Mouse (Mus musculus) midbrain, embryonic 13.5 days (tissue): ENCODE measurements around the gene Gng10. TPM values are rescaled to one million over a fixed set of nuclear protein-coding genes. Genes with fewer than 3 reads are reported as not detected.

Experiments used
- ATAC-seq: fragments of 200-750 bp; cut with Nextera tagmentation; 2 replicates; pipeline ENCODE4 v1.8.0; 2017; ENCODE audit warnings: mild to moderate bottlenecking, moderate TSS enrichment, moderate library complexity
- H3K27ac ChIP-seq: fragments of 300-500 bp; sonication (generic); 2 replicates; pipeline ENCODE4 v1.5.1; 2015; ENCODE audit warnings: inconsistent platforms, mild to moderate bottlenecking, moderate library complexity
- H3K27me3 ChIP-seq: fragments of 300-500 bp; sonication (generic); 2 replicates; pipeline ENCODE4 v1.6.1; 2015; ENCODE audit warnings: mild to moderate bottlenecking, inconsistent platforms
- H3K36me3 ChIP-seq: fragments of 300-500 bp; sonication (generic); 2 replicates; pipeline ENCODE4 v1.6.1; 2015; ENCODE audit warnings: mild to moderate bottlenecking, inconsistent platforms
- H3K4me1 ChIP-seq: fragments of 300-500 bp; sonication (generic); replicated peaks from 2 replicates; pipeline ENCODE4 v1.6.1; 2015; ENCODE audit warnings: inconsistent platforms
- H3K4me2 ChIP-seq: fragments of 300-500 bp; sonication (generic); replicated peaks from 2 replicates; pipeline ENCODE4 v1.6.1; 2015; ENCODE audit warnings: moderate library complexity, mild to moderate bottlenecking, inconsistent platforms
- H3K4me3 ChIP-seq: fragments of 300-500 bp; sonication (generic); replicated peaks from 2 replicates; pipeline ENCODE4 v1.5.1; 2015; ENCODE audit warnings: mild to moderate bottlenecking, inconsistent platforms
- H3K9ac ChIP-seq: fragments of 300-500 bp; sonication (generic); replicated peaks from 2 replicates; pipeline ENCODE4 v1.6.1; 2015; ENCODE audit warnings: mild to moderate bottlenecking, inconsistent platforms
- H3K9me3 ChIP-seq: fragments of 300-500 bp; sonication (generic); 2 replicates; pipeline ENCODE4 v1.6.1; 2016; ENCODE audit warnings: mild to moderate bottlenecking, inconsistent platforms
- WGBS: fragments of 180-500 bp; shearing (Covaris S2); methylation state at CpG from one replicate; pipeline ENCODE4 v1.1.7; 2015; 5-methylcytosine and 5-hydroxymethylcytosine counted together
- polyA plus RNA-seq: library from polyadenylated mRNA; unstranded; fragments of >200 nt; fragmentation: Nextera tagmentation; extraction: Ambion mirVana; gene quantifications from 2 replicates; pipeline ENCODE4 v1.2.1, GENCODE M21; 2015

Gng10 gene
- polyA plus RNA-seq, 1 experiment from 2014 or later, result 123 TPM

DNA sequence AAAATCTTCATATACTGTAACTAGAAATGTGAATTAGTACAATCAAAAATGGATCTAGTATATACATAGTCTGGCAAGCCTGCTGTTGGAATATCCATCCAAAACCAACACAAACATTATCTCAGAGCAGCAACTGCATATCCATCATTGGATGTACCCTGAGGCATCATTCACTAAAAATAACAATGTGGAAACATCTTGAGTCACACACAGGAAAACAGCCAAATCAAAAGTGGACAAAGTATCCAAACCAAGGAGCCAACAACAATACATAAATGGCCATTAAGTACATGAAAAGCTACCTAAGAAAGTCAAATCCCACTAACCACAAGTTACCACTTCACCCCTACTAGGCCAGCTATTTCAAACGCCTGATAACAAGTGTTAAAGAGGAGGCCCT, 54.5 kb downstream of the Gng10 start:
- WGBS, result 66% methylated on average over 1 of the region's 1 CpGs
- H3K9ac ChIP-seq, result no peak overlapping the region
- ATAC-seq, result no peak
- no peak overlapping the region for H3K4me2 ChIP-seq
- no peaks in the 10 kb centered on the region for H3K36me3 ChIP-seq
- H3K27ac ChIP-seq, result no peak overlapping the region
- H3K27me3 ChIP-seq, result no peaks in the 10 kb centered on the region
- no peaks in the 10 kb centered on the region for H3K9me3 ChIP-seq
- no peaks in the 10 kb centered on the region for H3K4me1 ChIP-seq
- H3K4me3 ChIP-seq, result no peak overlapping the region

Other genes starting within 250 kb of the Gng10 start
- not detected in 2 replicates for gene Olfr267, start 247.4 kb upstream of the Gng10 start, polyA plus RNA-seq
- gene Ecpas, start 122.3 kb upstream of the Gng10 start, polyA plus RNA-seq, result 30.7 and 32.0 TPM in 2 replicates
- gene Zkscan16, start 91.5 kb upstream of the Gng10 start, polyA plus RNA-seq, result 0.77 and 0.95 TPM in 2 replicates
- 4.8 and 5.4 TPM in 2 replicates for gene Ptgr1, start 48.0 kb upstream of the Gng10 start, polyA plus RNA-seq
- gene Dnajc25, start 40.0 kb upstream of the Gng10 start, polyA plus RNA-seq, result 6.0 and 7.5 TPM in 2 replicates
- gene Gm20503, start 31.9 kb upstream of the Gng10 start, polyA plus RNA-seq, result 6.8 and 9.5 TPM in 2 replicates
- gene AI481877, start 103.9 kb downstream of the Gng10 start, polyA plus RNA-seq, result 0.04 TPM in 1 of 2 replicates, not detected in the other
- 16.4 and 18.2 TPM in 2 replicates for gene Ugcg, start 154.2 kb downstream of the Gng10 start, polyA plus RNA-seq